ENCODE assay signal across 16 mouse cellular contexts in the genomic region with DNA sequence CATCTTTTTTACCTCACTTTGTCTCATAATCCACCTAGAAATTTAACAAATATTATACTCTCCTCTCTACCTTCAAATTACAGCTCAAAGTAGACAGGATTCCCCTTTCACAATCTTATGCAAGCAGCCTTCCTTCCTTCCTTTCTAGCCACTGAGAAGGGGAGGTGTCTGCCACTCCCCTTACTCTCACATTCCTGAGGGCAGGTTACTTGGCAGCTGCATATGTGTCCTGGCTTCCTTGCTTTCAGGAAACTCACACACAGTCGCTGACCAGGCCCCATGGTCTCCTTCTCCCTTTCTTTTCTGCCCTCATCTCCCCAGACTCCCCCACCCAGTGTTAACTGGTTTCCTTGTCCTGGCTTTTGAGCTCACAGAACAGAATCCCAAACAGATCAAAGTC. TPM values are rescaled to one million over a fixed set of nuclear protein-coding genes. Genes with fewer than 3 reads are reported as not detected.
DNase-seq lines count a peak whose midpoint lies in the region; ATAC-seq and TF ChIP-seq lines count a peak whose summit lies in the region.
"Had no signal": no experiment of that assay in that cellular context is flagged by ENCODE, and none has a peak within 500 bp of the region (broad histone marks: within the 10 kb centered on the region; RNA-seq: fewer than 3 reads in every experiment).

No protein-coding gene starts in this region.

- peak; percentile 38 to 53 for DNase-seq in spleen, postnatal 36 days (ENCODE audit: low spot score in 2 of 2)
- no peak for DNase-seq in spleen, adult 12 weeks (ENCODE audit: low spot score)
- peak; percentile 86 for DNase-seq in lung, postnatal 0 days (ENCODE audit: low spot score)
- DNase-seq in yolk sac, embryonic 10.5 days (ENCODE audit: low spot score) = peak; percentile 65
- DNase-seq in thymus, adult 18-20 months = no peak
- no peak for DNase-seq in testis, postnatal 14 days (ENCODE audit: low spot score)
- DNase-seq: adrenal gland, postnatal 25 days; cerebellum, adult 11-12 months; heart, postnatal 36 days had no signal

- no peak overlapping the region for H3K9ac ChIP-seq in lung, postnatal 0 days (replicated peaks; ENCODE audit: low read depth)
- H3K9ac ChIP-seq: liver, embryonic 14.5 days had no signal

- no peak for TF ChIP-seq CTCF in lung, postnatal 0 days (IDR thresholded peaks at IDR 0.05)

- 18% methylated on average over 1 of the region's 1 CpGs for WGBS in lung, postnatal 0 days

- ATAC-seq in granulocyte monocyte progenitor cell, adult 5-6 weeks (replicated peaks; ENCODE audit: poor library complexity, severe bottlenecking) = peak; percentile 87
- ATAC-seq in lung, postnatal 0 days = peak; percentile 93
- ATAC-seq: forebrain, embryonic 14.5 days had no signal

- H3K27me3 ChIP-seq in lung, postnatal 0 days (replicated peaks; ENCODE audit: insufficient read depth, low read length) = no peaks in the 10 kb centered on the region

- H3K4me2 ChIP-seq in lung, postnatal 0 days (replicated peaks; ENCODE audit: low read depth, low read length) = no peak overlapping the region

- no peaks in the 10 kb centered on the region for H3K9me3 ChIP-seq in lung, postnatal 0 days (ENCODE audit: low read length)

- no peak overlapping the region for H3K4me3 ChIP-seq in lung, postnatal 0 days (ENCODE audit: low read depth, low read length)
- H3K4me3 ChIP-seq: layer of hippocampus, adult 2 months had no signal

- no peaks in the 10 kb centered on the region for H3K36me3 ChIP-seq in lung, postnatal 0 days (ENCODE audit: insufficient read depth, low read length)

- H3K4me1 ChIP-seq in lung, postnatal 0 days (ENCODE audit: insufficient read depth, low read depth, low read length) = no peaks in the 10 kb centered on the region

- H3K27ac ChIP-seq in lung, postnatal 0 days (ENCODE audit: low read length) = 0 out of 2 replicates have a peak overlapping the region, but pooled peaks have one; percentile 1
- H3K27ac ChIP-seq: layer of hippocampus, adult 2 months; liver, embryonic 14.5 days had no signal

- TF ChIP-seq EP300 in lung, postnatal 0 days (IDR thresholded peaks at IDR 0.05) = peak; percentile 60

RNA-seq across cellular contexts. Expression of gene Cd55, which starts 11.7 kb away (rescaled TPM):
- total RNA-seq in granulocyte monocyte progenitor cell, adult 5-6 weeks (2014; fragmentation: Nextera tagmentation) = 8.1 TPM in 1 of 2 replicates, not detected in the other
- total RNA-seq in granulocyte monocyte progenitor cell, adult 5-6 weeks (2017) = 0.78 and 2.2 TPM in 2 replicates
- 50.9 and 57.7 TPM in 2 replicates for polyA plus RNA-seq in lung, postnatal 0 days (2015; fragmentation: Nextera tagmentation; extraction: Ambion mirVana)

RNA-seq across cellular contexts. Expression of gene Cd55b, which starts 51.4 kb away (rescaled TPM):
- not detected in 2 replicates for total RNA-seq in granulocyte monocyte progenitor cell, adult 5-6 weeks (2014; fragmentation: Nextera tagmentation)
- not detected in 2 replicates for total RNA-seq in granulocyte monocyte progenitor cell, adult 5-6 weeks (2017)
- polyA plus RNA-seq in lung, postnatal 0 days (2015; fragmentation: Nextera tagmentation; extraction: Ambion mirVana) = 0.98 and 1.5 TPM in 2 replicates
- total RNA-seq: adrenal gland, postnatal 25 days; heart, adult 18-20 months; layer of hippocampus, adult 2 months; left cerebral cortex, postnatal 10 days had no signal
- polyA plus RNA-seq: embryonic facial prominence, embryonic 11.5 days; forebrain, embryonic 14.5 days; liver, embryonic 14.5 days had no signal

Comparison
In these comparisons a context has a peak if more than half of its experiments do, and no peak if none do; other contexts are left out.
1. DNase-seq: peak in spleen, postnatal 36 days (2 of 2), lung, postnatal 0 days (single experiment) and yolk sac, embryonic 10.5 days (single experiment); none in spleen, adult 12 weeks (single experiment), thymus, adult 18-20 months (0 of 2) and testis, postnatal 14 days (single experiment).